Mouse (Mus musculus): ENCODE measurements at regions not wholly inside any gene's neighbourhood (a gene's known extent, or its start where the extent isn't known, plus 50 kb on each side); places are given as distances from the start of the nearest gene placed in this dataset.

- TF ChIP-seq CTCF (IDR thresholded peaks at IDR 0.05; ENCODE audit: control insufficient read depth, insufficient read depth, insufficient read length) (no peak), MAX (IDR thresholded peaks at IDR 0.05) (no peak), CEBPB (IDR thresholded peaks at IDR 0.05; ENCODE audit: low read depth) (no peak)
Observed at GRCm38 (mm10) chr2:61201387-61201786, 238.4 kb upstream of the Rbms1 start.

All from C2C12 (cell line).